Mouse (Mus musculus) 3134 (cell line): Measurements from ENCODE around the gene Apaf1.

Experiments
- DNase-seq: peaks from one replicate; pipeline ENCODE4 v3.0.0-alpha.2; 2011; ENCODE audit warnings: low spot score; ENCODE audit not compliant: insufficient read length; ENCODE audit errors: extremely low read depth

Gene Apaf1

DNA sequence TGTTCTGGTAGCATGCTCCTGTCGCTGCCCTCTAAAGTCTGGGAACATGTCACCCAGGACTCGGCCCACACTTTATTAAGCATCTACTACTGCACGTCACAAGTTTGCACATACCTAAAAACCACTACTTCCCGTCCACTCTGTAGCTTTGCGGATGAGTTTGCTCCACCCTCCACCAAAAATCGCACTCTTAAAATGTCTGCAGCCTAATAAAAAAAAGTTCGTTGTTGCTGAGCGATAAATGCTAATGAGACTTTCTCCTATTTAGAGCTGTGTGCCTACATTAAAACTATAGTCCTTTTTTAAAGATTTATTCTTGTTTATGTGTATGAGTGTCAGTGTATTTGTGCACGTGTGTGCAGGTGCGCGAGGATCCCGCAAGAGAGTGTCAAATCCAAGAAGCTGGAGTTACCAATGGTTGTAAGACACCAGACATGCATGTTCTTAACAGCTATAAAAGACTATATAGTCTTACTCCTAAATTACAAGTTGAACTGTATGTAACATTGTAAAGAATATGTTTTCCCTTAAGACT lies 890 bp upstream of the Apaf1 start:
- DNase-seq = no peak

DNA sequence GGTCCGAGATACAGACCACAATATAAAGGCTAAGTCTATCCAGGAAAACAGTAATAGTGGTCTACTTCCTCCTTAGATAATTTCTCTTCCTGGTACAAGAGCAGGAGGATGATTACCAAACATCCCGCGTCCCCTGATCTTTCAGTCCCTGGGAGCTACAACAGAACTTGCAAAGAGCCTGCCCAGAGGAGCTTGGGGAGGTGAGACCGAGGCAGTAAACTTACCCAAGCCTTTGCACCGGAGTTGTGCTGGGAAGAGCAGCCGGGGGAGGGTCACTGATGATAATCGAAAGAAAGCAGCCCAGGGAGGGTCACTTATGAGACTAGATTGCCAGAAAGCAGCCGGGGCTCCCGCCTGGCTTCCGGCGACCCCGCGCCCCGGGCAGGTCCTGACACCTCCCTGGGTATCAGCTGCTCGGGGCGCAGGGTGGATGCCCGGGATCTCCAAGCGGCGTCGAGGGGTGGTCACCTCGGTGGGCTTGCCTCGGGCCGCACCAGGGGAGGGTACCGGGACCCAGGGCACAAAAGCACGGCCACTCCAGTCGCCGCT lies 537 bp downstream of the Apaf1 start:
- DNase-seq = no peak

DNA sequence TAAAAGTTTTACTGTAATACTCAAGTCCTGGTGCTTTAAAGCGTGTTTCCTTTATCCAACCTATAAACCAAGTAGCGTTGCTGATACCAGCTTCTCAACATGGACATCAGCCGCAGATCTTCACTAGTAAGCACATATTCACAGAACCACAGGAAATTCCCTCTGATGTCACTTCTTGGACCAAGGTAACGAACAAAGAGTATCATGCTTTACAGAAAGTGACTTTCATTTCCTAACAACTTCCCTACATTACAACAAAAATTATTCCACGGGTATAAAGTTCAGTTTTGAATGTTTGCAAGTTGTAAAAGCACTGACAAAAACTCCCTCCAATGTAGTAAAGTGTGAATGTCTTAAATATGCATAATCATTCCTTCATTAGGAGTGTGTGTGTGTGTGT lies 2.0 kb downstream of the Apaf1 start:
- DNase-seq = no peak

DNA sequence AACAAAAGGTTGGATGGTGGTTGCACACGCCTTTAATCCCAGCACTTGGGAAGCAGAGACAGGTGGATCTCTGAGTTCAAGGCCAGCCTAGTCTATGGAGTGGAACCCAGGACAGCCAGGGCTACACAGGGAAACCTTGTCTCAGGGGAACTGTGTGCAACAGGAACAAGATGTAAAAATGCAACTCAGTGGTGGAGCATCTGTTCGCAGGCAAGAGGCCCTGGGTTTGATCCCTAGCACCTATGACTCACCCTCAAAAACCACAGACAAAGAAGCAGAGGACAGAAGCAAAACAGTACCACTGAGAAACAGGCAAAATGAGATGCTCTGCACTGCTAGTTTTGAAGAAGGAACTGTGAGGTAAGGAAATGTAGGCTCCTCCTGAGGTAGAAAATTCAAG lies 5.9 kb downstream of the Apaf1 start:
- DNase-seq = peak; percentile 44

DNA sequence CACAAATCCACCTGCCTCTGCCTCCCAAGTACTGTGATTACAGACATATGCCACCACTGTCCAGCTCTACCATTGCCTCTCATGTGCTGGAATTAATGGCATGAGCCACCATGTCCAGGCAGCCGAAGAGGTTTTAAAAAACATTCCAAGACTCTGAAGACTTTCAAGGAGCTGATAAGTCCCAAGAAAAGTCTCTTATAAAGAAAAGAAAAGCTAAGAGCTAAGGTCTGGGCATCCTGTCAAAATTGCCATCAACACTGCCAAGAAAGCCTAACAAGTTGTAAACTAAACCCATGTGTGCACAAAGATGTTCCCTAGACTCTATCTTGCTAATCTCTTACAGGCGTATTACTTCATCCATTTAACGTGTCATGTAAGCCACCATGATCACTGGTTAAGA lies 9.2 kb downstream of the Apaf1 start:
- no peak for DNase-seq

DNA sequence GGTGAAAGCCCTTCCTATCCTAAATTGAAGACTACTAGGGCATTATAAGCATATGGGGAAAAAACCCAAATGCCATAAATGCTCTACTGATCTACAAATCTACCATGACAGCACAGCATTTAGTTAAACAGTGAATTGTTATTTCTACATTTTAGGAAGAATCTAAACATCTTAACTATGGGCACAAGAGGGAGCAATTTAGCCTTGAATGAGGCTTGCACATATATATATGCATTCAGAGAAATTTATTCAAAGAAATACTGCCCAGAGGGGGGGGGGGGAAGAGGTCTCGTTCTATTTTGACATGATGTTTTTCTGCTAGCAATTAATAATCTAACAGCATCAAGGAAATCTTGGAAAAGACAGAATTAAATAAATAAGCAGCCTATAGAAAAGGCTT lies 10.8 kb downstream of the Apaf1 start:
- DNase-seq = no peak

DNA sequence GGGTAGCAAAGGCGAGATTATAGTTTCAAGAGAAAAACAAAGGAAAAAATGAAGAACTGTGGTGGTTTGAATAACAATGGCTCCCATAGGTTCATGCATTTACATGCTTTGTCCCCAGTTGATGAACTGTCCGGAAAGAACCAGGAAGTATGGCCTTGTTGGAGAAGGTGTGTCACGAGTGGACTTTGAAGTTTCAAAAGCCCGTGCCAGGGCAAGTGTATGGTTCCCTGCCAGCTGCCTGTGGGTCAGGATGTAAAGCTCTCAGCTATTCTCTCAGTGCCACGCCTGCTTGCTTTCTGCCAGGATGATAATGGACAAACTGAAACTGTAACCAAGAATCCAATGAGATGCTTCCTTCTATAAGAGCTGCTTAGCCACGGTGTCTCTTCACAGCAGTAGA lies 20.2 kb downstream of the Apaf1 start:
- no peak for DNase-seq

DNA sequence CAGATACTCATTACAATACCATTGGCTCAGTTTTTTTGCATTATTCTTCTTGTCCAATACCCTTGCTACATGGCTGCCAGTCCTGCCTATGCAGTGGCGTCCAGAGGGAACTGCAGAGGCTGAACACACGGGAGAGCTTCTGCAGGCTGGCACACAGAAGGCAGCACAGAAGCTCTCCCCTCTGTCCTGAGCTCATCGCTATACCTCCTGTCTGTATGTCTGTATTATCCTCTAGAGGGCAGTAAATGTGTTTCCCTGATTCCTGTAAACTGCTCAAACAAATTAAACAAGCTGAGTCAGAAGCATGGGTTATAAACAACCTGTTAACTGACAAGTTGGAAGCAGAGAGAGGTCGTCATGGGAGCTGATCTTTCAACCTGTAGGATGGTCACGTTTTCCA lies 21.8 kb downstream of the Apaf1 start:
- peak; percentile 30 for DNase-seq

DNA sequence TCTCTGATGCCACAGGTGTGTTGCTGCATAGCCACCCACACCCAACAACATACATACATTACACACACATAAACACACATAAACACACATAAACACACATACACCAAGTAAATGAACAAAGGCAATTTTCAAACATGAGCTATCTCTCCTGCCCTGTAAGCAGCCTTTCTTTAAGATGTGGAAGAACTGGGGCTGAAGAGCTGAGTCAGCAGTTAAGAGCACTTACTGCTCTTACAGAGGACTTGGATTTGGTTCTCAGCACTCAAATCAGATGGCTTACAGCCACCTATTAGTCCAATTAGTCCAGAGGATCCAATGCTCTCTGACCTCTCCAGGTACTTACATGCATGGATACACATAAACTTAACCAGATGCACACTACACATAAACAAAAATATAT lies 29.8 kb downstream of the Apaf1 start:
- no peak for DNase-seq

DNA sequence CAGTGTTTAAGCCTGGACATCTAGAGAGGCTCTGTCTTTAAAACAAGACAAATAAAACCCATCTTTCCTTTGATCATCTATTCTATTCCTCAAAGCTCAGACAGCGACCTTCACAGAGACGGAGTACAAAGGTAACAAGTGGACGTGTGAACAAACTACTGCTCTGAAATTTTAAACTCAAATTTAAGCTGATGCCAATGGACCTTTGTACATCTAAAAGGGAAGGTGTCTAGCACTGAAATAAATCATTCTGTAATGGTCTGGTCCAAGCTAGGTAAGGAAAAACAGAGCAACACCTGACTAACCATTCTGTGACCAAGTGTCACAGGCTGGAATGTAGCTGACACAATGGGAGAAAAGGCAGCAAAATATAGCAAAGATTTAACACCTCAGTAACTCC lies 31.4 kb downstream of the Apaf1 start:
- no peak for DNase-seq

DNA sequence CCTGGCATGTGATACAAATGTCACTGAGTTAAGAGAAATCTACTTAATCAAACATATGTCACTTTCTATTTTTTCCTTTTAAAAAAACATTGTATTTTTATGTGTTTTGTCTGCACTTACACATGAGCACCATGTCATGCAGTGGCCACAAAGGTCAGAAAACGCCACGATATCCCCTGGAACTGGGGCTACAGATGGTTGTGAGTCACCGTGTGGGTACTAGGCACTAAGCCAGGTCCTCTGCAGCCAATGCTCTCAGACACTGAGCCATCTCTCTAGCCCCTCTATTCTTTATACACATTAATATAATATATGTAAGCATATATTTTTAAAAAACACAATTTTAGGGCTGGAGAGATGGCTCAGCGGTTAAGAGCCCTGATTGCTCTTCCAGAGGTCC lies 32.9 kb downstream of the Apaf1 start:
- DNase-seq = peak; percentile 29

DNA sequence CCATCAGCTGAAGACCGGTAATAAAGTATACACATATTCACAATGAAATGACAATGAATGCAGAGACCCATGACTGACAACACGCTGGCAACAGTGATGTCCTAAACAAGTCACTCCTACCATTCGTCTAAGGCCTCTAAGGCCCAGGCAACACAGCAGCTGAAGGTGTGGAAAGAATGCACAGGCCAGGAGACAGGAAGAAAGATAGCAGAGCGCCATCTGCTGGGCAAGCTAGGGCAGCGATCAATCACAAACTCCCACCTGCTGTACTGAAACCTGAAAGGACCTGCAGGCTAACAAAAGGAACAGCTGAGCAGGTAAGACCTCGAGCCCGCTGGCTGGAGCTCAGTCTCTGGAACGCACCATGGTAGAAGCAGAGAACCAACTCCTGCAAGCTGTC lies 48.6 kb downstream of the Apaf1 start:
- DNase-seq = peak; percentile 18

DNA sequence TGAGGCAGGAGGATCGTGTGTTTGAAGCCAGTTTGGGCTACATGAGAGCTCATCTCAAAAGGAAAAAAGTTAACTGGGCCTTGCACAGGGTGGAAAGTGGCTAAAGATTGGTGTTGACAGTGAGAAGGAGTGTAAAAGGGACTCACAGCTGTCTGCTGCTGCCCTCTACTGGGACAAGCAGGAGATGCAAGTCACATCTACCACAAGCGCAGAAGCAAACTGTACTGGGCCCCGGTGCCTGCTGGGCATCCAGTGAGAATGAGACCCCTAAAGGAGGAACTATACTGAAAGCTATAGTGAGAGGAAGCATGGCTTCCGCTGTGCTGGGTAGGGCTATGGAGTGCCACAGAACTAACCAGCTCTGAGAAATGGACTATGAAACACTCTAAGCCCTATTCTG lies 50.2 kb downstream of the Apaf1 start:
- peak; percentile 12 for DNase-seq

DNA sequence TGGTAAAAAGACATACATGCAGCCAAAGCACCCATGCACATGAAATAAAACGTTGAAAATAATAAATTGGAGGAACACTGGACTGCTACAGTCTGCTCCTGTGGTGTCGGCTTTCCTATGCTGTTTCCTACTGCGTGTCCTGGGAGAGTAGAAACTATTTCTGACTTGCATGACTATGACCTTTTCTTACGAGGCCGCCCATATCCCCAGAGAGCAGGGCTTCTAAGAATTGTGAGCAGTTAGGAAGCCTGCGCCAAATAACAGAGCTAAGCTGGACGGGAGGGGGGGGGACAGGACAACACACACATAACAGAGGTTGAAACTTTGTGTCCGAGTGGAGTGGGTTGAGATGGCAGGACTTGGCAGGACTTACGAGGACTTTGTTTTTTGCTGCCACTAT lies 51.4 kb downstream of the Apaf1 start:
- DNase-seq = no peak

DNA sequence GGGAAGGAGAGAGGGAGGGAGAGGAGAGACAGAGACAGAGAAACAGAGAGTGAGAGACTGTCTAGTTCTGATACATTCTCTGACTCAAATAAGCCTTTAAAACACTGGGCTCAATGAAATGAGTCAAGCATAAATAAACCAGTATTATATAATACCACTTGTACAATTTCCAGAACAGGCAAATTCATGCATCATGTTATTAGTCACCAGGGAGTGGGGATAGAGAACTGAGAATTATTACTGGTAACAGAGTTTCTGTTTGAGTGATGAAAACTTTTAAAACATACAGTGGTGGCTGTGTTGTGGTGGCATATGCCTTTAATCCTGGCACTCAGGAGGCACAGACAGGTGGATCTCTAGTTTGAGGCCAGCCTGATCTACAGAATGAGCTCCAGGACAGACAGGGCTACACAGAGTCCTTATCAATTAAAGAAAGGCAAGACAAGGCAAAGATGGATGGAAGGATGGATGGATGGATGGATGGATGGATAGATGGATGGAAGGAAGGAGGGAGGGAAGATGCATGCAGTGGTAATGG lies 53.5 kb downstream of the Apaf1 start:
- DNase-seq = no peak

DNA sequence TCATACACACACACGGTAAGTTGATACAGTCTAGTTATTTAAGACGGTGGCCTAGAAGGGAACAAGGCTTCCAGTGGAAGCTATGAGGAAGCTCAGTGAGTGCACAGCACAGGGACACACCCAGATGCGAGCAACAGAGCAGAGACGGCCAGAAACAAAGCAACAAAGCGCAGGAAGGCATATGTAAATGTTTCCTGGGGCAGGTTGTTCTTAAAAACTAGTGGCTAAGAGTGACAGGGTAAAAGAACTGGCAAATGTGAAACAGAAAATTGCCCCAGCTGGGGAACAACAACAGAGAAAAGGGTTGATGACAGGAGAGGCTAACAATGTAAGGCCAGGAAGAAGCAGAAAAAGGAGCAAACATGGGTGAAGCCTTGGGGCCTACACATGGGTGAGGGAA lies 54.6 kb downstream of the Apaf1 start:
- DNase-seq = no peak

DNA sequence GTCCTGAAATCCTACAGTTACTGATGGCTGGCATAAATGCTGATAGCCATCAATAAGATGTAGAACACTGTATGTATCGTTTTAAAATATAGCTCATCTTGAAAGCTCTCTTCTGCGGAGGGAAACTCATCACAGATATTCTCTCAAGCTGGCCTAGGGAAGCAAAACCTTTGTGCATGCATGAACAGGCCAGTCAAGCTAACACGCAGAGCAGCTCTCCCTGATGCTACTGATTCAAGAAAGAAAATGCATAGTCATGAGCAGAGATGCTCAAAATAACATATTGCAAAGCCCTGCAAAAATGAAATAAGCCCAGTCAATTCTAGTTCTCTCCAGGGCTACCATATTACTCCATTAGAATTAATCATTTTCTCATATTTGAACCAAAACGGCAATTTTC lies 55.1 kb downstream of the Apaf1 start:
- DNase-seq = no peak

DNA sequence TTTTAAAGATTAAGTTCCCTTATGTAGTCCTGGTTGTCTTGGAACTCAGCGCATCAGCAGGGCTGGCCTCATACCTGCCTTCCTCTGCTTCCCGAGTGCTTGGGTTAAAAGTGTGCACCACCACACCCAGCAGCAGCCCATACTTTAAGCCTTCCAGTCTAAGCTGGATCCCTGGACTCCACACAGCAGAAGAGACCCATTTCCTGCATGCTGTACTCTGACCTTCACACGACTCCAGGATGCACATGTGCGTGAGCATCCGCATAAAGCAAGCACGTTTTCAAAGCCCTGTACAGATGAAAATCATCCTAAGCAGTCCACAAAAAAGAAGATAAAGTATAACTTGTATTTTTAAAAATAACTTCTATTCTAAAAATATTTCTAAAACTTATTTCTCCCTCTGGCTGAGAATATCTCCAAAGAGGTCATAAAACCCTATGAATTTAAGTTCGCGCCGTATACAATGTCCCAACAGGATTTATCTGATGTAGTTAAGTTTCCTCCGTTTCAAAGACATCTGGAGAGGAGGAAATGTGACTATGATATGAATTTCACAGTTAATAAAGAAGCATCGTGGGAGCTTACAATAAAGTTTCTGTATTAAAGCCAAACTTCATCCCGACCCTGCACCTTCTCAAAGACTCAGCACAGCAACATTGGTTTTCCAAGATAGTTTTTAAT lies 76.6 kb downstream of the Apaf1 start:
- no peak for DNase-seq

DNA sequence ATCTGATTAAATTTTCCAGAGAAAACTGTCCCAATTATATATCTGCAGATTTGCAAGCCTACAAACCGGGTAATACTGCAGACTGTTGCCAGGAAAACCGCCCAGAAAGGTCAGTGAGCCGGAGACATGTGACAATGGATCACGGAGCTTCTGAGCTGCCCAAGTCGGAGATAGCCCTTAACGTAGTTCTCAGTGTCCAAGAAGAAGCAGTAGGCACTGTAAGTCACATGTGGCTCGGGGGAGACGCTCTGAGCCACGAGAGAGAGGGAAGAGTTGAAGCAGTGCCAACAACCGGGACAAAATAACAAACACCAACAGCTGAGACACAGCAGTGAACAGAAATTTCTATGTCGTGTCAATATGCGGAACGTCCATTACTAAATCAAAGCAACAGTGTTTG lies 81.1 kb downstream of the Apaf1 start:
- no peak for DNase-seq

DNA sequence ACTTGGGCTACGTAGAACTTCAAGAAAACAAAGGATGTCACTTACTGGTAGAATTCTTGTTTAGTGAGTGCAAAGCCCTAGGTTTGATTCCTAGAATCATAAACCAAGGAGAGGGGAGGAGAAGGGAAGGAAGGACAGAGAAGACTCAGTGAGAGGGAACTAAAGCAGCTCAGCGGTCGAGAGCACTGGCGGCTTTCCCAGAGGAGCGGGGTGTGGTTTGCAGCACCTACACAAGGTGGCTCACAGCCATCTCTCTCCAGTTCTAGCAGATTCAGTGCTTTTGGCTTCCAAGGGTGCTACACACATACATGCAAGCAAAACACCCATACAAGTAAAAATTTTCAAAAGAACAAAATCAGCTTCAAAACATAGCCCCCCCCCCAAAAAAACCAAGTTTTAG lies 82.7 kb downstream of the Apaf1 start:
- DNase-seq = no peak

DNA sequence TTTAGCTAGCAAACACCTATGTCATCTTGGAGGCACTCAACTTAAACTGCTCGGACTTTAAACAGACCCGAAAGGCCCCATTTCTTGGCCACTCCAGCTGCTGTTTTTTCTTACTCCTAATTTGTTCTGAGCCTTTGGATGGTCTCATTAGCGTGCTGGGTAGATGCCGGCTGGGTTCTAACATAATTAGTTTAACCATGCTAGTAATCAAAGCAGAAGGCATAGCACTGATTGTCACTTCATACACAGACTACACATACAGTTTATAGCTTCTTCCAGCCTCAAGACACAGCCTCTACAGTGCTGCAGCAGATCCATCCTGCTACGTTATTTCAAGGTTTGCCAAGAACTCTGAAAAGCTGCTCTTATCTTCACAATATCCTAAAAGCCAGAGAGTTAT lies 88.7 kb downstream of the Apaf1 start:
- DNase-seq = no peak

DNA sequence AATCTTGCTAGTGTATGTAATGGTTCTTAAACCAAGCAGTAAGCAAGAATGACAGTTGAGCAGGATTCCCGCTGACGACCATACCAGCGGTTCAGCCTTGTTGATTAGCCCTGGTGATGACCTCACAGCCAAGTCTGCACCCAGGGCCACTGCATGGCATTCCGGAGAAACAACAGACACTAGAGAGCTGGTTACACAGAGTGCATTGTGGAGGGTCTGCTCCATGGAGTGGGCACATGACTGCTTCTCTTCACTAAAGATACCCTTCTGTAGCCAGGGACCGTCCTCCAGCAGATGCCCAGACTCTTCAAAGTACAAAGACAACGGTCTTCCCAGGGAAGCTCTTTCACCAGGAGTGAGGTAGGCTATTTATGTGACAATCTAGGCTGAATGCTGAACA lies 90.3 kb downstream of the Apaf1 start:
- no peak for DNase-seq

DNA sequence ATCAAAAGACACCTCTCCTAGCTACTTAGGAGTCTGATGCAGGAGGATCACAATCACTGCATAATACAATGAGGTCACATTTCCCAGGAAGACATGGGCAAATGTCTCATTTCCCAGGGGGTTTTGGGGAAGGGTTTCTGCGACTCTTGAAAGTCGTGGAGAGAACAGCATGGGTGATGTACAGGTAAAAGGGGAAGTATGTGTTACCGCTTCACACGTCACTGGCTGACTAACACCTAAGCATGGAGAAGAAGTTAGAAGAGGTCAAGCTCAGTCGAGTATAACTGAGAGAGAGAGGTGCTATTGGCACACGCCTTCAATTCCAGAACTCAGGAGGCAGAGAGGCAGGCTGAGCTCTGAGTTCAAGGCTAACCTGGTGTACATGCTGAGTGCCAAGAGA lies 92.2 kb downstream of the Apaf1 start:
- no peak for DNase-seq
